Mouse (Mus musculus) embryo, embryonic 11.5 days (tissue): ENCODE measurements at regions not wholly inside any gene's neighbourhood (a gene's known extent, or its start where the extent isn't known, plus 50 kb on each side); places are given as distances from the start of the nearest gene placed in this dataset.
A peak's percentile ranks its signal among the peaks of the same experiment; 100 is the strongest.

Source experiments
- DNase-seq: peaks from one replicate; pipeline ENCODE4 v3.0.0-alpha.2; 2012; ENCODE audit warnings: low read depth, low spot score

DNA sequence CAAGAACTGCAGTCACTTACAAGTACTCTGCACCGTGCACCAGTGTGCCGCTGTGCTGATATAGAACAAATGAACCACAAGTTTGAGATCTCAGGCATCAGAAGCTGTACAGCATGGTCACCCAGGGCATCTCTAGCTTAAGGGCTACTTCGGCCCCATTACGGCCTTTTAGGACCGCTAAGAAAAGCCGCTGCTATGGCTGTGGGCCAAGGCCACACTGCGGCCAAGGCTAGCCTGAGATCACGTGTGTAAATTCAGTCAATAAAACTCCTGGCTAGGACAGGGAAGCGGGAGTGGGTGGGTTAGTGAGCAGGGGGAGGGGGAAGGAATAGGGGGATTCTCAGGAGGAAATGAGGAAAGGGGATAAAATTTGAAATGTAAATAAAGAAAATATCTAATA lies 50.9 kb upstream of the Atp12a start:
- DNase-seq: no peak

GRCm38 (mm10) chr14:56314459-56314858 lies 50.4 kb upstream of the Atp12a start:
- peak; percentile 29 for DNase-seq
